Mouse (Mus musculus): ENCODE measurements around the gene Rps9.
"Not testable (repeated sequence)": the region's sequence is repeated elsewhere in the genome, so short reads cannot be mapped to it uniquely, and the experiment has no call there.

Rps9 gene

GRCm38 (mm10) chr7:3698471-3698870 is 5.3 kb upstream of the Rps9 start:
- DNase-seq (ENCODE audit: low spot score): no peak

DNA sequence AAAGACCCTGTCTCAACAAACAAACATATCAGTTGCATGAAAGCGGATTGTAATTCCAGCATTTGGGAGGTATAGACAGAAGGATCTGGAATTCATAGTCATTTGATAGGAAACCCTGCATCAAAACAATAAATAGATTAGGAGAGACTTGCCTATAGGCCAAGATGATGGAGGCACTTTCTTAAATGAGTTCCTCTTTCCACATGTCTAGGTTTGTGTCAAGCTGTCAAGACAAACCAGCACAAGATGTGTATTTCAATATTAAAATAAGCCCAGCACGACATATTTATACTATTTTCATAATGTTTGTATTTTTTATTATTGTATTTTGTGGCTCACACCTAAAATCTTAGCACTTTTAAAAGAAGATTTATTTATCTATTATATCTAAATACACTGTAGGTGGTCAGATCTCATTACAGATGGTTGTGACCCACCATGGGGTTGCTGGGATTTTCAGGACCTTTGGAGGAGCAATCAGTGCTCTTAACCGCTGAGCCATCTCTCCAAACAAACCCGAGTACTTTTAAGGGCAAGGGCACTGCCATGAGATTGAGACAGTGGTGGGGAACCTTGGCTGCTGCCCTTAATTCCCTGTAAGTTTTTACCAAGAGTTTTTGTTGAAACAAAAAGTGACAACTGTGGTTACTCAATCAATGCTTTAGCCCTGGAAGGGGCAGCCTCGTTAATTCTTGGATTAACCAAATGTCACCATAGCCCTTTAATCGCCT is 480 bp upstream of the Rps9 start:
- DNase-seq (ENCODE audit: low spot score): no peak

GRCm38 (mm10) chr7:3704475-3704874 is 682 bp downstream of the Rps9 start:
- DNase-seq (ENCODE audit: low spot score): no peak

DNA sequence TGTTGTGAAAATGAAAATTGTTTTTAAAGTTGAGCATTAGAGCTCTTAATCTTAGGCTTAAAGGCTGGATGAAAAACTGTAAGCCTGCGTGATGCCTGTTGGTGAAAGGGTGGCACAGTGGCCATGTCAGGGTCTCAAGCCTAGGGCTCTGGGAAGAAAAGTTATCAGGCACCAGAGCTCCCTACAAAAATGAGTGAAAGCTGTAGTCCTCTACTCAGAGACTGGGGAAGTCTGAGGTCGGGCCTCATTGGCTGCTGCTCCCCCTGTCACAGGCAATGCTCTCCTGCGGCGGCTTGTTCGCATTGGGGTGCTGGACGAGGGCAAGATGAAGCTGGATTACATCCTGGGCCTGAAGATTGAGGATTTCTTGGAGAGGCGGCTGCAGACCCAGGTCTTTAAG is 1.7 kb downstream of the Rps9 start:
- not testable (repeated sequence) for DNase-seq (ENCODE audit: low spot score)

GRCm38 (mm10) chr7:3705911-3706310 is 2.1 kb downstream of the Rps9 start:
- DNase-seq (ENCODE audit: low spot score): no peak

GRCm38 (mm10) chr7:3706343-3706934 is 2.6 kb downstream of the Rps9 start:
- DNase-seq (ENCODE audit: low spot score): no peak

DNA sequence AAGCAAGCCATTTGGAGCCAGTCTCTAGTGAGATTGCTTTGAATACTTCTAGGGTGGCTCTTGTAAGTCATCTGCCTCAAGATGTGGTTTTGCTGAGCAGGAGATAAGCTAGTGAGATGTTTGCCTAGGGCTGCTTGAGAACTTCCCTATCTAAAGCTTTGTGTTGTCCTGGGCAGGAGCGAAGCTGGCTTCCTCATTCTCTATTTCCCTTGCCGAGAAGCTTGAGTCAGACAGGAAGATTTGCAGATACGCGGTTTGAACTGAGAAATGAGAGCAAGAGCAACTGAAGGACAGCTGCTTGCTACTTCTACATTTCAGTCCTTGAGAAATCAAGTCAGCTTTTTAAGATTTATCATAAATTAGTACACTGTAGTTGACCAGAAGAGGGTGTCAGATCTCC is 3.2 kb downstream of the Rps9 start:
- DNase-seq (ENCODE audit: low spot score): no peak

- DNase-seq (ENCODE audit: low spot score): peak; percentile 42
These were observed 4.0 kb downstream of the Rps9 start for GRCm38 (mm10) chr7:3707568-3708413.

GRCm38 (mm10) chr7:3708447-3708980 is 4.7 kb downstream of the Rps9 start:
- DNase-seq (ENCODE audit: low spot score): not testable (repeated sequence)

GRCm38 (mm10) chr7:3709000-3709399 is 5.2 kb downstream of the Rps9 start:
- DNase-seq (ENCODE audit: low spot score): no peak

GRCm38 (mm10) chr7:3712264-3712942 is 8.6 kb downstream of the Rps9 start:
- no peak for DNase-seq (ENCODE audit: low spot score)

- no peak for DNase-seq (ENCODE audit: low spot score)
These were observed 11.5 kb downstream of the Rps9 start for GRCm38 (mm10) chr7:3715249-3715648.

DNA sequence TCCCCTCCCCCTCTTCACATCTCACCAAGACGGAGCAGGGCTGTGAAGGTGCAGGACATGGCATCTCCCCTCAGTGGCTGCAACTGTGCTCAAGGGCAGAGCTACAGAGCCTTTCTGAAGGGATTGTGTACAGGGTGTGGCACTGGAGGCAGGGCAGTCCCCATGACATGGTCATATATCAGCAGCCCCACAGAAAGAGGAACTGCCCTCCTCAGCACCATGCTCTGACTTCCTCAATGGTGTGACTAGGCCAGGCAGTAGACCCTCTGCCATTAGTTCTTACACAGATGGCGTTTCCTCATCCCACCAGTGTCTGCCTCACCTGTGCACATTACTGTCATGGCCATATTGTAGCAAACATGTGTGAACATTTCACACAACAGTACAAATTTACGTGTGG is 16.5 kb downstream of the Rps9 start, which contains the start of gene Pirb:
TSS of gene Pirb (minus strand) at position 124 of the 400 bp plus-strand sequence.
- not testable (repeated sequence) for DNase-seq (ENCODE audit: low spot score)

- not testable (repeated sequence) for DNase-seq (ENCODE audit: low spot score)
These were observed 21.7 kb downstream of the Rps9 start for GRCm38 (mm10) chr7:3725459-3725858.

DNA sequence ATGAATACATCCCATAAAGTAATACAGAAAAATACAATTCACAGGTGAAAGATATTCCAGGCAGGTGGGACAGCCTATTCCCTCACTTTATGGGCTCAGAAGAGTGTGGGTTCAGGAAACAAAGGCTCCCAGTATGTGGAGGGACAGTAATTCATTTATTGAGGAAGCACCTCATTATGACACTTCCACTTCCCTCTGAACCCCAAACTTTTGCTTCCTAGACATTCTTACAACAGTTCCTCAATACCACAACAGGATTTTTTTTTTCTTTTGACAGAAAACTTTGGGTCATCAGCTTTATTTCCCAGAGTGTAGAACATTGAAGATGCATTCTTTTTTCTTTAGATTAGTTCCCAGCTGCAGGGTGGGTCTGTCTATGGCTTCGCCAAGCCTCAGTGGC is 28.9 kb downstream of the Rps9 start:
- DNase-seq (ENCODE audit: low spot score): not testable (repeated sequence)
